ENCODE assay signal across 8 mouse cellular contexts in genomic region chr15:98771813-98772425, GRCm38 (mm10). TPM values are rescaled to one million over a fixed set of nuclear protein-coding genes. Genes with fewer than 3 reads are reported as not detected.
A peak's percentile ranks its signal among the peaks of the same experiment; 100 is the strongest.
DNase-seq lines count a peak whose midpoint lies in the region; ATAC-seq lines count a peak whose summit lies in the region.

No protein-coding gene starts in this region.

- no peak for ATAC-seq in kidney, embryonic 14.5 days (ENCODE audit: low FRiP score, low TSS enrichment)
- no peak for ATAC-seq in hindbrain, embryonic 13.5 days (ENCODE audit: low FRiP score)
- ATAC-seq in midbrain, embryonic 12.5 days (ENCODE audit: low FRiP score, low read depth) = no peak
- ATAC-seq in granulocyte monocyte progenitor cell, adult 5-6 weeks (replicated peaks; ENCODE audit: poor library complexity, severe bottlenecking) = no peak

- peak overlapping the region; percentile 50 for H3K4me2 ChIP-seq in kidney, embryonic 14.5 days (replicated peaks; ENCODE audit: low read depth, low read length)
- peak overlapping the region; percentile 44; the same call in 1 of the 2 replicates for H3K4me2 ChIP-seq in hindbrain, embryonic 13.5 days
- H3K4me2 ChIP-seq in midbrain, embryonic 12.5 days (replicated peaks) = peak overlapping the region; percentile 39; the same call in 1 of the 2 replicates

- H3K4me3 ChIP-seq in kidney, embryonic 14.5 days (ENCODE audit: low read length) = peak overlapping the region; percentile 36
- peak overlapping the region; percentile 26 for H3K4me3 ChIP-seq in hindbrain, embryonic 13.5 days
- peak overlapping the region; percentile 28 for H3K4me3 ChIP-seq in midbrain, embryonic 12.5 days

- peaks cover 19% of the 10 kb centered on the region for H3K4me1 ChIP-seq in kidney, embryonic 14.5 days (ENCODE audit: control insufficient read depth, insufficient read depth, low read length)
- H3K4me1 ChIP-seq in hindbrain, embryonic 13.5 days (replicated peaks) = peaks cover 25% of the 10 kb centered on the region
- peaks cover 24% of the 10 kb centered on the region for H3K4me1 ChIP-seq in midbrain, embryonic 12.5 days

- 3% methylated on average over 12 of the region's 12 CpGs for WGBS in kidney, embryonic 14.5 days
- WGBS in hindbrain, embryonic 13.5 days = 6% methylated on average over 12 of the region's 12 CpGs
- WGBS in midbrain, embryonic 12.5 days = 5% methylated on average over 12 of the region's 12 CpGs

- no peak for DNase-seq in kidney, postnatal 4 days
- DNase-seq in MN1 (ENCODE audit: low spot score) = peak; percentile 45
- DNase-seq in right cerebral cortex, postnatal 25 days = no peak
- DNase-seq in T-cell, adult 2 months (ENCODE audit: low spot score) = no peak

- no peak overlapping the region; the same call in 1 of the 2 replicates for H3K9ac ChIP-seq in kidney, embryonic 14.5 days (ENCODE audit: low read depth, low read length)
- H3K9ac ChIP-seq in hindbrain, embryonic 13.5 days = no peak overlapping the region
- no peak overlapping the region for H3K9ac ChIP-seq in midbrain, embryonic 12.5 days (replicated peaks)

- no peak overlapping the region for H3K27ac ChIP-seq in kidney, embryonic 14.5 days (ENCODE audit: low read depth, low read length)
- no peak overlapping the region for H3K27ac ChIP-seq in hindbrain, embryonic 13.5 days
- H3K27ac ChIP-seq in midbrain, embryonic 12.5 days (replicated peaks) = no peak overlapping the region

- peaks cover 67% of the 10 kb centered on the region for H3K27me3 ChIP-seq in kidney, embryonic 14.5 days (ENCODE audit: control insufficient read depth, insufficient read depth, low read length)
- peaks cover 96% of the 10 kb centered on the region for H3K27me3 ChIP-seq in hindbrain, embryonic 13.5 days
- H3K27me3 ChIP-seq in midbrain, embryonic 12.5 days = peaks cover 94% of the 10 kb centered on the region

- no peaks in the 10 kb centered on the region for H3K36me3 ChIP-seq in kidney, embryonic 14.5 days (ENCODE audit: control insufficient read depth, insufficient read depth, low read length)
- H3K36me3 ChIP-seq in hindbrain, embryonic 13.5 days = no peaks in the 10 kb centered on the region
- no peaks in the 10 kb centered on the region for H3K36me3 ChIP-seq in midbrain, embryonic 12.5 days

- H3K9me3 ChIP-seq in kidney, embryonic 14.5 days (ENCODE audit: control insufficient read depth, low read length) = no peaks in the 10 kb centered on the region
- H3K9me3 ChIP-seq in hindbrain, embryonic 13.5 days = no peaks in the 10 kb centered on the region
- H3K9me3 ChIP-seq in midbrain, embryonic 12.5 days = no peaks in the 10 kb centered on the region

RNA-seq across cellular contexts. Expression of gene Wnt10b, which starts 6.0 kb away (rescaled TPM):
- polyA plus RNA-seq in kidney, embryonic 14.5 days (2014; fragmentation: Nextera tagmentation; extraction: Ambion mirVana) = not detected in 2 replicates
- 0.12 TPM in 1 of 2 replicates, not detected in the other for polyA plus RNA-seq in hindbrain, embryonic 13.5 days (2015; fragmentation: Nextera tagmentation; extraction: Ambion mirVana)
- 0.14 and 0.34 TPM in 2 replicates for polyA plus RNA-seq in midbrain, embryonic 12.5 days (2016; fragmentation: Nextera tagmentation; extraction: Ambion mirVana)
- 0.47 TPM in 1 of 2 replicates, not detected in the other for total RNA-seq in granulocyte monocyte progenitor cell, adult 5-6 weeks (2014; fragmentation: Nextera tagmentation)
- 0.26 TPM in 1 of 2 replicates, not detected in the other for total RNA-seq in granulocyte monocyte progenitor cell, adult 5-6 weeks (2017)

RNA-seq across cellular contexts. Expression of gene Arf3, which starts 8.9 kb away (rescaled TPM):
- polyA plus RNA-seq in kidney, embryonic 14.5 days (2014; fragmentation: Nextera tagmentation; extraction: Ambion mirVana) = 29.8 and 39.7 TPM in 2 replicates
- polyA plus RNA-seq in hindbrain, embryonic 13.5 days (2015; fragmentation: Nextera tagmentation; extraction: Ambion mirVana) = 68.4 and 71.7 TPM in 2 replicates
- polyA plus RNA-seq in midbrain, embryonic 12.5 days (2016; fragmentation: Nextera tagmentation; extraction: Ambion mirVana) = 56.0 and 64.4 TPM in 2 replicates
- total RNA-seq in granulocyte monocyte progenitor cell, adult 5-6 weeks (2014; fragmentation: Nextera tagmentation) = 39.0 and 41.4 TPM in 2 replicates
- 29.9 and 32.7 TPM in 2 replicates for total RNA-seq in granulocyte monocyte progenitor cell, adult 5-6 weeks (2017)

RNA-seq across cellular contexts. Expression of gene Wnt1, which starts 17.7 kb away (rescaled TPM):
- polyA plus RNA-seq in kidney, embryonic 14.5 days (2014; fragmentation: Nextera tagmentation; extraction: Ambion mirVana) = not detected in 2 replicates
- polyA plus RNA-seq in hindbrain, embryonic 13.5 days (2015; fragmentation: Nextera tagmentation; extraction: Ambion mirVana) = 3.7 and 4.6 TPM in 2 replicates
- 8.7 and 13.1 TPM in 2 replicates for polyA plus RNA-seq in midbrain, embryonic 12.5 days (2016; fragmentation: Nextera tagmentation; extraction: Ambion mirVana)
- total RNA-seq in granulocyte monocyte progenitor cell, adult 5-6 weeks (2014; fragmentation: Nextera tagmentation) = not detected in 2 replicates
- not detected in 2 replicates for total RNA-seq in granulocyte monocyte progenitor cell, adult 5-6 weeks (2017)

RNA-seq across cellular contexts. Expression of gene Ddn, which starts 37.4 kb away (rescaled TPM):
- polyA plus RNA-seq in kidney, embryonic 14.5 days (2014; fragmentation: Nextera tagmentation; extraction: Ambion mirVana) = 1.4 TPM in 2 replicates
- polyA plus RNA-seq in hindbrain, embryonic 13.5 days (2015; fragmentation: Nextera tagmentation; extraction: Ambion mirVana) = 0.63 and 0.69 TPM in 2 replicates
- 0.61 and 1.3 TPM in 2 replicates for polyA plus RNA-seq in midbrain, embryonic 12.5 days (2016; fragmentation: Nextera tagmentation; extraction: Ambion mirVana)
- total RNA-seq in granulocyte monocyte progenitor cell, adult 5-6 weeks (2014; fragmentation: Nextera tagmentation) = not detected in 2 replicates
- total RNA-seq in granulocyte monocyte progenitor cell, adult 5-6 weeks (2017) = not detected in 2 replicates

RNA-seq across cellular contexts. Expression of gene Fkbp11, which starts 43.9 kb away (rescaled TPM):
- polyA plus RNA-seq in kidney, embryonic 14.5 days (2014; fragmentation: Nextera tagmentation; extraction: Ambion mirVana) = 28.8 and 33.4 TPM in 2 replicates
- polyA plus RNA-seq in hindbrain, embryonic 13.5 days (2015; fragmentation: Nextera tagmentation; extraction: Ambion mirVana) = 5.1 and 6.6 TPM in 2 replicates
- 5.7 and 9.2 TPM in 2 replicates for polyA plus RNA-seq in midbrain, embryonic 12.5 days (2016; fragmentation: Nextera tagmentation; extraction: Ambion mirVana)
- total RNA-seq in granulocyte monocyte progenitor cell, adult 5-6 weeks (2014; fragmentation: Nextera tagmentation) = 37.6 and 39.9 TPM in 2 replicates
- 63.8 and 66.3 TPM in 2 replicates for total RNA-seq in granulocyte monocyte progenitor cell, adult 5-6 weeks (2017)
